Mouse (Mus musculus) left cerebral cortex, adult 8-10 months (tissue): ENCODE measurements around the gene Cstf3. TPM values are rescaled to one million over a fixed set of nuclear protein-coding genes. Genes with fewer than 3 reads are reported as not detected.

Experiments
- DNase-seq, 2 experiments: peaks; one replicate each; pipeline ENCODE4 v3.0.0; 2022; ENCODE audit warnings: low spot score in 2 of 2
- total RNA-seq, 4 experiments: library from RNA; stranded (reverse); gene quantifications; 2 replicates each; pipeline ENCODE4 v1.2.4; 2022

The Cstf3 gene
- total RNA-seq, 4 experiments from 2014 or later: 36.5 to 44.1 (median 37.5) TPM

- no peak for DNase-seq
Measured at GRCm38 (mm10) chr2:104710670-104711370, 120.5 kb downstream of the Cstf3 start.

GRCm38 (mm10) chr2:104711585-104712485 is 121.5 kb downstream of the Cstf3 start, which contains the start of gene Tcp11l1:
Tcp11l1 (minus strand) TSS chr2:104712169.
- DNase-seq: peak; percentile 59 to 62

GRCm38 (mm10) chr2:104712486-104712809 is 122.1 kb downstream of the Cstf3 start:
- DNase-seq: no peak

- DNase-seq: no peak
Measured at GRCm38 (mm10) chr2:104714254-104714691, 124.0 kb downstream of the Cstf3 start.

Other genes with a start within 250 kb of the Cstf3 start
- 100 to 1,000 TPM in 1 of 4 experiments, 10 to 100 TPM in 3; 86.2 to 100 (median 90.7) TPM for gene D430041D05Rik, start 179.5 kb upstream of the Cstf3 start, total RNA-seq
- gene Hipk3, start 96.1 kb upstream of the Cstf3 start, total RNA-seq: 100 to 1,000 TPM in 2 of 4 experiments, 10 to 100 TPM in 2; 91.0 to 102 (median 98.9) TPM
- 10 to 100 TPM; 34.4 to 45.6 (median 39.4) TPM for gene Tcp11l1, start 121.6 kb downstream of the Cstf3 start, total RNA-seq
- not detected for gene Pin1rt1, start 125.9 kb downstream of the Cstf3 start, total RNA-seq
- 1 to 10 TPM in 3 of 4 experiments, under 1 TPM in 1; 0.72 to 2.2 (median 1.6) TPM for gene Depdc7, start 152.4 kb downstream of the Cstf3 start, total RNA-seq
- 10 to 100 TPM in 3 of 4 experiments, 1 to 10 TPM in 1; 10.0 to 12.2 (median 10.9) TPM for gene Qser1, start 226.2 kb downstream of the Cstf3 start, total RNA-seq